Mouse (Mus musculus) gastrocnemius, postnatal 4 days (tissue): ENCODE measurements around the gene Nsdhl. TPM values are rescaled to one million over a fixed set of nuclear protein-coding genes. Genes with fewer than 3 reads are reported as not detected.
A peak's percentile ranks its signal among the peaks of the same experiment; 100 is the strongest.

Source experiments
- DNase-seq, 2 experiments: peaks; one replicate each; pipeline ENCODE4 v3.0.0; 2021 to 2022; ENCODE audit warnings: low spot score in 2 of 2, mixed read lengths in 2 of 2
- long read RNA-seq, 2 experiments: library from polyadenylated mRNA; stranded (forward); transcript quantifications; one replicate each; pipeline ENCODE4 v2.0.0; 2021
- total RNA-seq, 2 experiments: library from RNA; stranded (reverse); gene quantifications; 2 replicates each; pipeline ENCODE4 v1.2.3; 2021

The Nsdhl gene
- total RNA-seq = 10 to 100 TPM; 13.5 to 15.7 TPM
- long read RNA-seq, experiment 1, transcript Nsdhl-201 (8 exons, 2,168 nt) = major isoform, 21 of 24 reads
- long read RNA-seq, experiment 1, partial matches to known transcripts = 3 of 24 reads
- long read RNA-seq, experiment 1, other reads (novel, unspliced or antisense) = 0 of 24 reads
- long read RNA-seq, experiment 2, transcript Nsdhl-201 (8 exons, 2,168 nt) = major isoform, 16 of 20 reads
- long read RNA-seq, experiment 2, partial matches to known transcripts = 0 of 20 reads
- long read RNA-seq, experiment 2, other reads (novel, unspliced or antisense) = 4 of 20 reads

GRCm38 (mm10) chrX:72917884-72918681 lies at the start of gene Nsdhl, which contains the start of gene Cetn2:
Gene Nsdhl (plus strand): TSS chrX:72918557.
Gene Cetn2 (minus strand): TSS chrX:72918411.
- DNase-seq = peak; percentile 61 to 83

- DNase-seq = no peak
Observed at GRCm38 (mm10) chrX:72895388-72896054, 22.8 kb upstream of the Nsdhl start.

GRCm38 (mm10) chrX:72896055-72896437 lies 22.3 kb upstream of the Nsdhl start:
- DNase-seq = no peak

- DNase-seq = no peak
Observed at GRCm38 (mm10) chrX:72902530-72902929, 15.8 kb upstream of the Nsdhl start.

- no peak for DNase-seq
Observed at GRCm38 (mm10) chrX:72907619-72908403, 10.5 kb upstream of the Nsdhl start.

GRCm38 (mm10) chrX:72908404-72908741 lies 10.0 kb upstream of the Nsdhl start:
- DNase-seq = peak in 1 of 2 experiments; percentile 8

GRCm38 (mm10) chrX:72911611-72912010 lies 6.7 kb upstream of the Nsdhl start:
- no peak for DNase-seq

GRCm38 (mm10) chrX:72918682-72919059 lies 314 bp downstream of the Nsdhl start:
- no peak for DNase-seq

GRCm38 (mm10) chrX:72921391-72921790 lies 3.0 kb downstream of the Nsdhl start:
- no peak for DNase-seq

GRCm38 (mm10) chrX:72953464-72953863 lies 35.1 kb downstream of the Nsdhl start:
- no peak for DNase-seq

- DNase-seq = no peak
Observed at GRCm38 (mm10) chrX:72956486-72956885, 38.1 kb downstream of the Nsdhl start.

GRCm38 (mm10) chrX:72960431-72960830 lies 42.1 kb downstream of the Nsdhl start:
- no peak for DNase-seq

GRCm38 (mm10) chrX:72961511-72961910 lies 43.2 kb downstream of the Nsdhl start:
- no peak for DNase-seq

GRCm38 (mm10) chrX:72962743-72963142 lies 44.4 kb downstream of the Nsdhl start:
- no peak for DNase-seq

- peak in 1 of 2 experiments; percentile 21 for DNase-seq
Observed at GRCm38 (mm10) chrX:72982831-72983230, 64.5 kb downstream of the Nsdhl start.

- no peak for DNase-seq
Observed at GRCm38 (mm10) chrX:72985607-72986006, 67.2 kb downstream of the Nsdhl start.

- DNase-seq = peak; percentile 47 to 54
Observed at GRCm38 (mm10) chrX:72986841-72987519, 68.6 kb downstream of the Nsdhl start, which contains the start of gene Zfp185. Gene Zfp185 (plus strand): TSS chrX:72987339.

GRCm38 (mm10) chrX:72987520-72987905 lies 69.2 kb downstream of the Nsdhl start:
- no peak for DNase-seq

GRCm38 (mm10) chrX:72988431-72988830 lies 70.1 kb downstream of the Nsdhl start:
- no peak for DNase-seq

GRCm38 (mm10) chrX:72990581-72990980 lies 72.2 kb downstream of the Nsdhl start:
- no peak for DNase-seq
